Mouse (Mus musculus): Measurements from ENCODE around the gene H2-Ab1. TPM values are rescaled to one million over a fixed set of nuclear protein-coding genes. Genes with fewer than 3 reads are reported as not detected.

The H2-Ab1 gene
- total RNA-seq (2021) = 10 to 100 TPM; 21.1 to 25.7 TPM
- 114 and 190 TPM in 2 replicates for polyA plus RNA-seq (2012; rRNA removed)
- long read RNA-seq, transcript H2-Ab1-201 (6 exons, 1,212 nt) = major isoform, 35 of 38 reads
- long read RNA-seq, partial matches to known transcripts = 0 of 38 reads
- long read RNA-seq, other reads (novel, unspliced or antisense) = 3 of 38 reads

DNA sequence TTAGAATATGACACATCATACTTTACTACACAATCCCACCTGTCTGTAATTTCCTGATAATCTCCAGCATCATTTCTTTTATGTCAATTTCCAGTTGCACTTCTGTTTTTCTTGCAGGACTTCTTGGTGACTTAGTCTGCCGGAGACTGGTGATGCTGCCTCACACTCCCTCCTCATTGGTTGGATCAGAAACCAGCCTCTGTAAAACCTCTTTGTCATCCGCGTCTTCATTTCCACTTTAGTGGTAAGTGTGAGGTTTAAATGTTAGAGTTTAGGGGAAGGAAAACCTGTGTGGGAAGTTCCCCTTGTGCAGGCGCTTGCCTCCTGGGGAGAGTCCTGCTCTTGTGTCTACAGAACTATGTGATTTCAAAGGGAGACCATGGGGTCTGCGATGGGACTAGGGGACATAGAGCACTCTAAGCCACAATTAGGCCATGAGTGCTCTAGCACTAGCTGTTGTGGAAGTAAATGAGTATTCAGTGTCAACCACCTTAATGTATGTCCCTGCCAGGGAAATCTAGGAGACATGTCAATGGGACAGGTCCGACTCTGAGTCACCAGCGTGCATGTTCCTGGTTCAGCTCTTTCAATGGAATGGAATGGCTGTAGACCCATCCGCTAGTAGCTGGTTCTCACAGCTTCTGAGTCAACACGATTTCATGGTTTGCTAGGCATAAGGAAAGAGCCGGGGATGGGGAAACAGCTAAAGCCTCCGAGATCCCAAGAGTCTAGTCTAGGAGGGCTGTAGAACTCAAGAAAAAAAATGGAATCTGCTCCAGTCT, at the start of gene H2-Ab1:
TSS of gene H2-Ab1 (plus strand) at position 96 of the 782 bp plus-strand sequence.
- no peaks in the 10 kb centered on the region; the same call in 1 of the 2 replicates for H3K27me3 ChIP-seq (ENCODE audit: control insufficient read depth, insufficient read depth, low read length)
- no peaks in the 10 kb centered on the region for H3K79me2 ChIP-seq (replicated peaks; ENCODE audit: control insufficient read depth, insufficient read depth, low read length)
- H3K4me1 ChIP-seq (ENCODE audit: control insufficient read depth, insufficient read depth, low read length) = no peaks in the 10 kb centered on the region
- no peak within 1 kb of the TSS for H3K27ac ChIP-seq
- H3K4me3 ChIP-seq = no peak within 1 kb of the TSS
- peak; percentile 83 to 85 for DNase-seq
- intact Hi-C loops (cut with DNase I) = no loop called here
- H3K9ac ChIP-seq (ENCODE audit: low read depth, low read length) = no peak within 1 kb of the TSS
- TF ChIP-seq EP300 (IDR thresholded peaks at IDR 0.05; ENCODE audit: insufficient read depth, low read depth, low read length) (no peak), POLR2A (IDR thresholded peaks at IDR 0.05; ENCODE audit: insufficient read depth, low read depth, low read length) (no peak), CTCF (IDR thresholded peaks at IDR 0.05) (no peak)
- WGBS = 65% methylated on average over 11 of the region's 11 CpGs
- H3K36me3 ChIP-seq (ENCODE audit: control insufficient read depth, insufficient read depth, low read length) = no peaks in the 10 kb centered on the region

DNA sequence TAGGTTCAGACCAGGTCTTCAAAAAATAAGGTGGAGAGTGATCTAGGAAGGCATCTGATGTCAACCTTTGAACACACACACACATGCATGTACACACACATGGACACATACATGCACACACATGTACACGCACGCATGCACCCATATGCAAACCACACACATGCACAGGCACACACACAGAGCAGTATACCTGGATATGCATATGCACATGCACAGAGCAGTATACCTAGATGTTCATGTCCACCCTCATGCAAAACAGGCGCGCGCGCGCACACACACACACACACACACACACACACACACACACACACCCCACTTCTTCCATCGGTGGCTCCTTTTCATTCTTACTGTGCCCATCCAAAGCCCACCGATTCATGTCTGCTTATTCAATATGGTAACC, 49.6 kb upstream of the H2-Ab1 start:
- H3K4me3 ChIP-seq = no peak overlapping the region
- WGBS = 99% methylated on average over 9 of the region's 9 CpGs
- no peaks in the 10 kb centered on the region for H3K27me3 ChIP-seq (ENCODE audit: control insufficient read depth, insufficient read depth, low read length)
- intact Hi-C loops (cut with DNase I) = no loop called here
- H3K9ac ChIP-seq (ENCODE audit: low read depth, low read length) = no peak overlapping the region
- H3K36me3 ChIP-seq (ENCODE audit: control insufficient read depth, insufficient read depth, low read length) = peaks cover 5% of the 10 kb centered on the region; the same call in 1 of the 2 replicates
- peak in 1 of 2 experiments; percentile 12 for DNase-seq
- H3K4me1 ChIP-seq (ENCODE audit: control insufficient read depth, insufficient read depth, low read length) = peaks cover 2% of the 10 kb centered on the region
- no peaks in the 10 kb centered on the region for H3K79me2 ChIP-seq (replicated peaks; ENCODE audit: control insufficient read depth, insufficient read depth, low read length)
- TF ChIP-seq CTCF (IDR thresholded peaks at IDR 0.05) (no peak), EP300 (IDR thresholded peaks at IDR 0.05; ENCODE audit: insufficient read depth, low read depth, low read length) (no peak), POLR2A (IDR thresholded peaks at IDR 0.05; ENCODE audit: insufficient read depth, low read depth, low read length) (no peak)
- no peak overlapping the region for H3K27ac ChIP-seq

DNA sequence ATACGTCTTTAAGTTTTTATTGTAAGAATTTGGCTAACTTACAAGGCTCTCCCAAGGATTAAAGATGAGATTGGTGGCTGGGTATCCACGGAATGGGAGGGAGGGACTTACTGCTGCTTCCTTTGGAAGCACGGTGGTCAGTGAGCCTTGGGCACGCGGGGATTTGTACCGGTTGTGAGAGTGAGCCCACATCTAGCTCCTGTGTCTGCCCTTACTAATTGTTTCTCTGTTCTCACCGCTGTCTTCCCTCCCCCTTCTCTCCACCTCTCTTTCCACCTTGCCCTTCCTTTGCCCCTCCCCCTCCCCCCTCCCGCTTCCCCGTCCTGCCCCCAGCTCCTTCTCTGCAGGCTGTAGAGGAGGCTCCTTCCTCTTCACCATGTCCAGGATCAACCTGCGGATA, 49.1 kb upstream of the H2-Ab1 start:
- peaks cover 5% of the 10 kb centered on the region; the same call in 1 of the 2 replicates for H3K36me3 ChIP-seq (ENCODE audit: control insufficient read depth, insufficient read depth, low read length)
- no peak overlapping the region for H3K9ac ChIP-seq (ENCODE audit: low read depth, low read length)
- 46% methylated on average over 10 of the region's 10 CpGs for WGBS
- H3K27me3 ChIP-seq (ENCODE audit: control insufficient read depth, insufficient read depth, low read length) = no peaks in the 10 kb centered on the region
- no peak overlapping the region for H3K27ac ChIP-seq
- H3K4me1 ChIP-seq (ENCODE audit: control insufficient read depth, insufficient read depth, low read length) = peaks cover 2% of the 10 kb centered on the region
- intact Hi-C loops (cut with DNase I) = no loop called here
- TF ChIP-seq EP300 (IDR thresholded peaks at IDR 0.05; ENCODE audit: insufficient read depth, low read depth, low read length) (no peak), POLR2A (IDR thresholded peaks at IDR 0.05; ENCODE audit: insufficient read depth, low read depth, low read length) (no peak), CTCF (IDR thresholded peaks at IDR 0.05) (no peak)
- H3K4me3 ChIP-seq = no peak overlapping the region
- H3K79me2 ChIP-seq (replicated peaks; ENCODE audit: control insufficient read depth, insufficient read depth, low read length) = no peaks in the 10 kb centered on the region
- peak in 1 of 2 experiments; percentile 6 for DNase-seq

DNA sequence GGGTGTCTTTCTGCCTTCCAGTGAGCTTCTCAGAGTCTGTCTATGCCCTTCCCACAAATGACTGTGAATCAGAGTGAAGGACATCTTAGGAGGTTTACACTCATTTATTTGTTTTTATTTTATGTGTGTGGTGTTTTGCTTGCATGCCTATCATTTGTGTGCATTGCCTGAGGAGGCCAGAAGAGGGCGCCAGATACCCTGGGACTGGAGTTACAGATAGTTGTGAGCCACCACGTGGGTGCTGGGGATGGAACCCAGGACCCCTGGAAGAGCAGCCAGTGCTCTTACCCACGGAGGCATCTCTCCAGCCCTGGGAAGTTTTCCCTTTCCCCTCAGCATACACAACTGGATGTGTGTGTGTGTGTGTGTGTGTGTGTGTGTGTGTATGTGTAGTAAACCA, 47.8 kb upstream of the H2-Ab1 start:
- H3K4me3 ChIP-seq = no peak overlapping the region
- peaks cover 1% of the 10 kb centered on the region; the same call in 1 of the 2 replicates for H3K4me1 ChIP-seq (ENCODE audit: control insufficient read depth, insufficient read depth, low read length)
- no peaks in the 10 kb centered on the region for H3K79me2 ChIP-seq (replicated peaks; ENCODE audit: control insufficient read depth, insufficient read depth, low read length)
- no peak overlapping the region for H3K27ac ChIP-seq
- WGBS = 46% methylated on average over 3 of the region's 3 CpGs
- peak in 1 of 2 experiments; percentile 19 for DNase-seq
- no peaks in the 10 kb centered on the region for H3K27me3 ChIP-seq (ENCODE audit: control insufficient read depth, insufficient read depth, low read length)
- peaks cover 5% of the 10 kb centered on the region; the same call in 1 of the 2 replicates for H3K36me3 ChIP-seq (ENCODE audit: control insufficient read depth, insufficient read depth, low read length)
- TF ChIP-seq CTCF (IDR thresholded peaks at IDR 0.05) = peak; percentile 61
- no peak for TF ChIP-seq EP300 (IDR thresholded peaks at IDR 0.05; ENCODE audit: insufficient read depth, low read depth, low read length)
- intact Hi-C loops (cut with DNase I) = no loop called here
- no peak overlapping the region for H3K9ac ChIP-seq (ENCODE audit: low read depth, low read length)

DNA sequence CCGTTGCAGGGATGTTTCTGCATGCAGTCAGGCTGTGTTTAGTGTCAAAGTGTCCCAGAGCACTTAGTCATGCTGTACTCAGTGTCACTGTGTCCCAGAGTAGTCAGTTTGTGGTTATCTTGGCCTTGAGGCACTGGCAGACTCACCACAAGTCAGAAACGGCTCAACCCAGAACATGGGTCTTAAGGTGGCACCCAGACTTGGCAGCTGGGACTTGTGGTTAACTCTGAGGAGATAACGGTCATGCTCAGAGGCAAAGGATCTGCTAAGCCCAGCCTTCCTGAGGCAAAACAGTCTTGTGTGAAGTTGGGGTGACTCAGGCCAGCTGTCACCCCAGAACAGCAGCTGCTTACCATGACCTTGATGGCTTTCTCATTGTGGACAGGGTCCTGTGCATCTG, 46.9 kb upstream of the H2-Ab1 start:
- intact Hi-C loops (cut with DNase I) = no loop called here
- no peak overlapping the region for H3K9ac ChIP-seq (ENCODE audit: low read depth, low read length)
- H3K36me3 ChIP-seq (ENCODE audit: control insufficient read depth, insufficient read depth, low read length) = peaks cover 5% of the 10 kb centered on the region; the same call in 1 of the 2 replicates
- TF ChIP-seq CTCF (IDR thresholded peaks at IDR 0.05) (no peak), EP300 (IDR thresholded peaks at IDR 0.05; ENCODE audit: insufficient read depth, low read depth, low read length) (no peak), POLR2A (IDR thresholded peaks at IDR 0.05; ENCODE audit: insufficient read depth, low read depth, low read length) (no peak)
- peaks cover under 1% of the 10 kb centered on the region; the same call in 1 of the 2 replicates for H3K4me1 ChIP-seq (ENCODE audit: control insufficient read depth, insufficient read depth, low read length)
- H3K4me3 ChIP-seq = no peak overlapping the region
- 56% methylated on average over 3 of the region's 3 CpGs for WGBS
- H3K79me2 ChIP-seq (replicated peaks; ENCODE audit: control insufficient read depth, insufficient read depth, low read length) = no peaks in the 10 kb centered on the region
- H3K27ac ChIP-seq = no peak overlapping the region
- DNase-seq = peak in 1 of 2 experiments; percentile 13
- no peaks in the 10 kb centered on the region for H3K27me3 ChIP-seq (ENCODE audit: control insufficient read depth, insufficient read depth, low read length)

Measured in heart, adult 2 months (tissue).